Mouse (Mus musculus): ENCODE results near the gene Abhd17b.

The Abhd17b gene

GRCm38 (mm10) chr19:21731887-21732286 lies 78.9 kb downstream of the Abhd17b start:
- DNase-seq (ENCODE audit: low read depth, low spot score): no peak

- DNase-seq (ENCODE audit: low read depth, low spot score): no peak
These were observed 80.2 kb downstream of the Abhd17b start for GRCm38 (mm10) chr19:21733176-21733575.

GRCm38 (mm10) chr19:21734112-21734511 lies 81.1 kb downstream of the Abhd17b start:
- peak; percentile 34 for DNase-seq (ENCODE audit: low read depth, low spot score)
